Mouse (Mus musculus): ENCODE measurements at regions not wholly inside any gene's neighbourhood (a gene's known extent, or its start where the extent isn't known, plus 50 kb on each side); places are given as distances from the start of the nearest gene placed in this dataset.

DNA sequence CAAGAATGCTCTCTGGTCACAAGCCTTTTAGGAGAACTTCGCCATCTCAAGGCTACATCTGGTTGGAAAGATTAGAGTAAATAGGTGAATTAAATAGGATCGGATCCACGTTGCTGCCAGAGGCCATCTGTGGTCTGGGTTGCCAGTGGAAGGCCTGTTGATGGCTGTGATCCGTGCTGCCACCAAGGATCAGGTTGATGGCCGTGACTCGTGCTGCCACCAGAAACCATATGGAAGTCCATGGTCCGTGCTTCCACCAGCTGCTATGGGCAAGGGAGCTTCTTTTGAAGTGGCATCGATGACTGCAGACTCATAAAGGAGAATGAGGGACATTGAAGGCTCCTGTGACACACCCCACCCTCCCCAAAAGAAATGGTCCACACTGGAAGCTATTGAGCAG is 79.6 kb downstream of the Atp1a1 start:
- Histone ChIP-seq H3K27ac (ENCODE audit: low read length) (no peak overlapping the region), H3K27me3 (ENCODE audit: control insufficient read depth, insufficient read depth, low read length) (no peaks in the 10 kb centered on the region), H3K4me2 (replicated peaks; ENCODE audit: low read depth, low read length) (no peak overlapping the region), H3K9me3 (ENCODE audit: control insufficient read depth, low read depth, low read length) (no peaks in the 10 kb centered on the region), H3K36me3 (ENCODE audit: control insufficient read depth, insufficient read depth, low read length) (no peaks in the 10 kb centered on the region), H3K9ac (replicated peaks; ENCODE audit: low read depth, low read length) (no peak overlapping the region), H3K4me3 (ENCODE audit: low read depth, low read length) (no peak overlapping the region), H3K4me1 (ENCODE audit: control insufficient read depth, insufficient read depth, low read length) (peaks cover 8% of the 10 kb centered on the region; the same call in 1 of the 2 replicates)
- ATAC-seq (ENCODE audit: insufficient number of reproducible peaks, insufficient read depth, low FRiP score, low read depth) = no peak
- 93% methylated on average over 8 of the region's 8 CpGs for WGBS

- Histone ChIP-seq H3K9me3 (ENCODE audit: control insufficient read depth, low read depth, low read length) (no peaks in the 10 kb centered on the region), H3K36me3 (ENCODE audit: control insufficient read depth, insufficient read depth, low read length) (no peaks in the 10 kb centered on the region), H3K27ac (ENCODE audit: low read length) (no peak overlapping the region), H3K9ac (replicated peaks; ENCODE audit: low read depth, low read length) (no peak overlapping the region), H3K27me3 (ENCODE audit: control insufficient read depth, insufficient read depth, low read length) (no peaks in the 10 kb centered on the region), H3K4me3 (ENCODE audit: low read depth, low read length) (no peak overlapping the region), H3K4me1 (ENCODE audit: control insufficient read depth, insufficient read depth, low read length) (peaks cover 8% of the 10 kb centered on the region; the same call in 1 of the 2 replicates), H3K4me2 (replicated peaks; ENCODE audit: low read depth, low read length) (no peak overlapping the region)
- WGBS = 72% methylated on average over 6 of the region's 6 CpGs
- ATAC-seq (ENCODE audit: insufficient number of reproducible peaks, insufficient read depth, low FRiP score, low read depth) = no peak
Measured at GRCm38 (mm10) chr3:101524444-101524843, 80.0 kb downstream of the Atp1a1 start.

DNA sequence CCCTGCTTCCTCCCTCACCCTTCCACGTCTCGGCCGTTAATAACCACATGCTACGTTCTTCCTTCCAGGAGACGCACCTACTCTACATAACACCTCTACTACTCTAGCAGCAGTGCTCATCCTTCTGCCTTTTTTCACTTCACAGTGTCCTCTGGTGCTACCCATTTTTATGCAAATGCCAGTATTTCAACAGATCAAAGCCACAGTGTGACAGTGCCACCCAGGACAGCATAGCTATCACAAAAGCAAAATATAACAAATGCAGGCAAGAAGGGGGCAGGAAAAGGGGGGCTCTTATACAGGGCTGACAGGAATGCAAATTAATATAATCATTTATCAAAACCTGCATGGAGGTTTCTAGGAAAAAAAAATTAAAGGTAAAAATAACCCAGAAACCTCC is 81.2 kb downstream of the Atp1a1 start:
- ATAC-seq (ENCODE audit: insufficient number of reproducible peaks, insufficient read depth, low FRiP score, low read depth) = no peak

GRCm38 (mm10) chr3:101522246-101522920 is 82.1 kb downstream of the Atp1a1 start:
- Histone ChIP-seq H3K36me3 (ENCODE audit: control insufficient read depth, insufficient read depth, low read length) (no peaks in the 10 kb centered on the region), H3K4me2 (replicated peaks; ENCODE audit: low read depth, low read length) (no peak overlapping the region), H3K27ac (ENCODE audit: low read length) (no peak overlapping the region), H3K27me3 (ENCODE audit: control insufficient read depth, insufficient read depth, low read length) (no peaks in the 10 kb centered on the region), H3K9ac (replicated peaks; ENCODE audit: low read depth, low read length) (no peak overlapping the region), H3K4me1 (ENCODE audit: control insufficient read depth, insufficient read depth, low read length) (0 out of 2 replicates have a peak, but pooled peaks cover 4% of the 10 kb centered on the region), H3K9me3 (ENCODE audit: control insufficient read depth, low read depth, low read length) (no peaks in the 10 kb centered on the region), H3K4me3 (ENCODE audit: low read depth, low read length) (no peak overlapping the region)
- ATAC-seq (ENCODE audit: insufficient number of reproducible peaks, insufficient read depth, low FRiP score, low read depth) = no peak; the same call in 1 of the 2 replicates
- WGBS = 65% methylated on average over 9 of the region's 9 CpGs

More for the DNA sequence above, 81.2 kb downstream of the Atp1a1 start:
- Histone ChIP-seq H3K36me3 (ENCODE audit: control insufficient read depth, insufficient read depth, low read length) (no peaks in the 10 kb centered on the region), H3K4me1 (ENCODE audit: control insufficient read depth, insufficient read depth, low read length) (0 out of 2 replicates have a peak, but pooled peaks cover 5% of the 10 kb centered on the region), H3K27ac (ENCODE audit: low read length) (no peak overlapping the region), H3K4me3 (ENCODE audit: low read depth, low read length) (no peak overlapping the region), H3K4me2 (replicated peaks; ENCODE audit: low read depth, low read length) (no peak overlapping the region), H3K9me3 (ENCODE audit: control insufficient read depth, low read depth, low read length) (no peaks in the 10 kb centered on the region), H3K27me3 (ENCODE audit: control insufficient read depth, insufficient read depth, low read length) (no peaks in the 10 kb centered on the region), H3K9ac (replicated peaks; ENCODE audit: low read depth, low read length) (no peak overlapping the region)
- WGBS = 79% methylated on average over 5 of the region's 5 CpGs

DNA sequence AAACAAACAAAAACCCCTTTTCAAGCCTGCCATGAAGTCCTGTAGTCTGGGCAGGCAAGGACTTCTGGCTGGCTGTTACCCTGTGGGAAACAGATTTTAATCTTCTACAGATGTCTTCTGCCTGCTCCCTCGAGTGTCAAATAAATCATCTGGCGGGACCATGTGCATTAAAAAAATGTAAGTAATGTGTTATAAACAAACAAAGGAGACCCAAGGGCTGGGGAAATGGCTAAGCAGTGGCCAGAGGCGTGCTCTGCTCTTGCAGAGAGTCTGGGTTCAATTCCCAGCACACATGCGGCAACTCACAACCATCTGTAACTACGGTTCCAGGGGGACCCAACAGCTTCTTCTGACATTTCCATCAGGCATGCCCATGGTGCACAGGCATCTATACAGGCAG is 83.3 kb downstream of the Atp1a1 start:
- Histone ChIP-seq H3K4me2 (replicated peaks; ENCODE audit: low read depth, low read length) (no peak overlapping the region), H3K27ac (ENCODE audit: low read length) (no peak overlapping the region), H3K9me3 (ENCODE audit: control insufficient read depth, low read depth, low read length) (no peaks in the 10 kb centered on the region), H3K4me3 (ENCODE audit: low read depth, low read length) (no peak overlapping the region), H3K4me1 (ENCODE audit: control insufficient read depth, insufficient read depth, low read length) (peaks cover 8% of the 10 kb centered on the region; the same call in 1 of the 2 replicates), H3K27me3 (ENCODE audit: control insufficient read depth, insufficient read depth, low read length) (no peaks in the 10 kb centered on the region), H3K36me3 (ENCODE audit: control insufficient read depth, insufficient read depth, low read length) (no peaks in the 10 kb centered on the region), H3K9ac (replicated peaks; ENCODE audit: low read depth, low read length) (no peak overlapping the region)
- 53% methylated on average over 5 of the region's 5 CpGs for WGBS
- ATAC-seq (ENCODE audit: insufficient number of reproducible peaks, insufficient read depth, low FRiP score, low read depth) = no peak

DNA sequence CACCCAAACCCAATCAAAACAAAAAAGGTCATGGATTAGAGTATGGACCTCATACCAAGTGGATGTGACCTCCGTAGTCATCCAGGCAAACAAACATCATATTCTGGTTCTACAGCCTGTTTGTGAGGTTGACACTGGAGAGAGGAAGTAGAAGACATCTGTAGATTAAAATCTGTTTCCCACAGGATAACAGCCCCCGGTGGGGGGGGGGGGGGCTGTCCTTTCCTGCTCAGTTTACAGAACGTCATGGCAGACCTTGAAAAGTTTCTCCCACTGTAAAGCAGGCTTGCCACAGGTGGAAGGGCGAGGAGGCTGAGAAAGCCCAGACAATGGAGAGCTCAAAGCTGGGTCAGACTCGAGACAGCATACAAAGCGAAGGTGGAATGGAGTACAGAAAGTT is 84.4 kb downstream of the Atp1a1 start:
- WGBS = 66% methylated on average over 6 of the region's 6 CpGs
- no peak overlapping the region for H3K4me2 ChIP-seq (replicated peaks; ENCODE audit: low read depth, low read length)
- H3K9me3 ChIP-seq (ENCODE audit: control insufficient read depth, low read depth, low read length) = no peaks in the 10 kb centered on the region
- no peak overlapping the region for H3K27ac ChIP-seq (ENCODE audit: low read length)
- H3K4me1 ChIP-seq (ENCODE audit: control insufficient read depth, insufficient read depth, low read length) = peaks cover 8% of the 10 kb centered on the region; the same call in 1 of the 2 replicates
- ATAC-seq (ENCODE audit: insufficient number of reproducible peaks, insufficient read depth, low FRiP score, low read depth) = no peak
- no peaks in the 10 kb centered on the region for H3K36me3 ChIP-seq (ENCODE audit: control insufficient read depth, insufficient read depth, low read length)
- H3K9ac ChIP-seq (replicated peaks; ENCODE audit: low read depth, low read length) = no peak overlapping the region
- H3K27me3 ChIP-seq (ENCODE audit: control insufficient read depth, insufficient read depth, low read length) = no peaks in the 10 kb centered on the region
- no peak overlapping the region for H3K4me3 ChIP-seq (ENCODE audit: low read depth, low read length)

- no peak overlapping the region for H3K9ac ChIP-seq (replicated peaks; ENCODE audit: low read depth, low read length)
- H3K4me2 ChIP-seq (replicated peaks; ENCODE audit: low read depth, low read length) = no peak overlapping the region
- peaks cover 8% of the 10 kb centered on the region; the same call in 1 of the 2 replicates for H3K4me1 ChIP-seq (ENCODE audit: control insufficient read depth, insufficient read depth, low read length)
- no peaks in the 10 kb centered on the region for H3K9me3 ChIP-seq (ENCODE audit: control insufficient read depth, low read depth, low read length)
- no peaks in the 10 kb centered on the region for H3K36me3 ChIP-seq (ENCODE audit: control insufficient read depth, insufficient read depth, low read length)
- no peak overlapping the region for H3K4me3 ChIP-seq (ENCODE audit: low read depth, low read length)
- H3K27ac ChIP-seq (ENCODE audit: low read length) = 0 out of 2 replicates have a peak overlapping the region, but pooled peaks have one; percentile 48
- WGBS = 88% methylated on average over 5 of the region's 5 CpGs
- ATAC-seq (ENCODE audit: insufficient number of reproducible peaks, insufficient read depth, low FRiP score, low read depth) = no peak
- no peaks in the 10 kb centered on the region for H3K27me3 ChIP-seq (ENCODE audit: control insufficient read depth, insufficient read depth, low read length)
Measured at GRCm38 (mm10) chr3:101519551-101519950, 84.9 kb downstream of the Atp1a1 start.

DNA sequence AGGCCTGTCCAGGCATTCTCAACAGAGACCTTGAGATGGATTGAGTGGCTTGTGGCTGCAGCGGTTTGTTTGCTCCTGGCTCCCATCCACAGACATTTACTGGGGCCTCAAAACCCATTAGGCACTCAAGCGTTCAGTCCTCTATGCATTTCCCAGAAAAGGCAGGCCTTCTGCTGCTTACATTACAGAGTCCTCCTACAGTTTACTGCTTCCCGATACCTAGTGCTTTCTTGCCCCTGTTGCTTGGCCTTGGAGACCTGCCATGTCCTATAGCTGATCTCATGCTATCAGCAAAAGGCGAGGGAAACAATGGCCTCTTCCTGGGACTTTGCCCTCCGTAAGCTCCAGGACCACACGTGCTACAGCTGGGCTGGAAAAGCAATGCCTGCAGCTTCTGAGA is 85.7 kb downstream of the Atp1a1 start:
- no peaks in the 10 kb centered on the region for H3K36me3 ChIP-seq (ENCODE audit: control insufficient read depth, insufficient read depth, low read length)
- peaks cover 13% of the 10 kb centered on the region for H3K4me1 ChIP-seq (ENCODE audit: control insufficient read depth, insufficient read depth, low read length)
- WGBS = 35% methylated on average over 6 of the region's 6 CpGs
- H3K4me2 ChIP-seq (replicated peaks; ENCODE audit: low read depth, low read length) = no peak overlapping the region
- H3K4me3 ChIP-seq (ENCODE audit: low read depth, low read length) = no peak overlapping the region
- peak overlapping the region; percentile 48; the same call in 1 of the 2 replicates for H3K27ac ChIP-seq (ENCODE audit: low read length)
- H3K9ac ChIP-seq (replicated peaks; ENCODE audit: low read depth, low read length) = no peak overlapping the region
- H3K27me3 ChIP-seq (ENCODE audit: control insufficient read depth, insufficient read depth, low read length) = no peaks in the 10 kb centered on the region
- no peaks in the 10 kb centered on the region for H3K9me3 ChIP-seq (ENCODE audit: control insufficient read depth, low read depth, low read length)
- peak; percentile 46; the same call in 1 of the 2 replicates for ATAC-seq (ENCODE audit: insufficient number of reproducible peaks, insufficient read depth, low FRiP score, low read depth)

DNA sequence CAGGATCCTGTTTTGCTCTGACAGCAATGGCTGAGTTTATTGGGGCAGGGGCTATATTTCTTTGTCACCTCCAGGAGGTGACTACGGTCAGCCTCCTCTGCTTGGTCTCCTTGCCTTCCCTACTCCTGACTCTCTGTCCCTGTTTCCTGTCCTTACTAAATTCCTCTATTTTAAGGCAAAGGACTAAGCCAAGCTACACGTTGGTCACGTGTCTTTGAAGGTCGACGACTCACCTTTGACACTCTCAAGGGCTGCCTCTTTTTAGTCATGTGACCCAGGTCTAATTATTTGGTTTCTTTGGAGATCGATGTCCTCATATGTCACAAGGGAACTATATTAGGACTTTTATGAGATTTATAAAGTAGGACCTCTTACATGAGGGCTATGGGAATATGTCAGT is 86.9 kb downstream of the Atp1a1 start:
- no peak overlapping the region for H3K4me2 ChIP-seq (replicated peaks; ENCODE audit: low read depth, low read length)

More for the DNA sequence above, 86.9 kb downstream of the Atp1a1 start:
- Histone ChIP-seq H3K9me3 (ENCODE audit: control insufficient read depth, low read depth, low read length) (no peaks in the 10 kb centered on the region), H3K9ac (replicated peaks; ENCODE audit: low read depth, low read length) (no peak overlapping the region), H3K27ac (ENCODE audit: low read length) (peak overlapping the region; percentile 73), H3K36me3 (ENCODE audit: control insufficient read depth, insufficient read depth, low read length) (no peaks in the 10 kb centered on the region), H3K27me3 (ENCODE audit: control insufficient read depth, insufficient read depth, low read length) (no peaks in the 10 kb centered on the region), H3K4me3 (ENCODE audit: low read depth, low read length) (no peak overlapping the region), H3K4me1 (ENCODE audit: control insufficient read depth, insufficient read depth, low read length) (peaks cover 20% of the 10 kb centered on the region)
- WGBS = 85% methylated on average over 6 of the region's 6 CpGs
- ATAC-seq (ENCODE audit: insufficient number of reproducible peaks, insufficient read depth, low FRiP score, low read depth) = no peak

Measured in stomach, embryonic 14.5 days (tissue).